Mouse (Mus musculus) MEL (cell line): ENCODE measurements around the gene Irak1.

Source experiments
- CTCF ChIP-seq, 3 experiments: IDR thresholded peaks in 2 of 3; conservative IDR thresholded peaks in 1 of 3; 2 replicates each; pipeline ENCODE4 v1.5.1; 2011 to 2012; ENCODE audit warnings: low read length in 3 of 3, low read depth in 2 of 3, mild to moderate bottlenecking in 2 of 3, improper control_type of control experiment in 1 of 3, inconsistent platforms in 1 of 3, mixed read lengths in 1 of 3, moderate library complexity in 1 of 3; ENCODE audit not compliant: control insufficient read depth in 1 of 3, insufficient read depth in 1 of 3, poor library complexity in 1 of 3, severe bottlenecking in 1 of 3
- ZKSCAN1 ChIP-seq: IDR thresholded peaks from 2 replicates; pipeline ENCODE4 v1.6.1; 2012; ENCODE audit warnings: low read depth, mild to moderate bottlenecking, inconsistent platforms, low read length, improper control_type of control experiment, moderate library complexity

GRCm38 (mm10) chrX:73964363-73964762, 59.4 kb downstream of the Irak1 start:
- no peak for TF ChIP-seq CTCF (IDR thresholded peaks at IDR 0.05 in 2 of 3, conservative IDR thresholded peaks at IDR 0.05 in 1 of 3; ENCODE audit: control insufficient read depth in 1 of 3, insufficient read depth in 1 of 3, low read depth in 2 of 3, low read length in 3 of 3, poor library complexity in 1 of 3, severe bottlenecking in 1 of 3)
- TF ChIP-seq ZKSCAN1, result no peak
